Mouse (Mus musculus): ENCODE measurements around the gene Dcst2. TPM values are rescaled to one million over a fixed set of nuclear protein-coding genes. Genes with fewer than 3 reads are reported as not detected.

Gene Dcst2
- polyA plus RNA-seq, 1 experiment = not detected

DNA sequence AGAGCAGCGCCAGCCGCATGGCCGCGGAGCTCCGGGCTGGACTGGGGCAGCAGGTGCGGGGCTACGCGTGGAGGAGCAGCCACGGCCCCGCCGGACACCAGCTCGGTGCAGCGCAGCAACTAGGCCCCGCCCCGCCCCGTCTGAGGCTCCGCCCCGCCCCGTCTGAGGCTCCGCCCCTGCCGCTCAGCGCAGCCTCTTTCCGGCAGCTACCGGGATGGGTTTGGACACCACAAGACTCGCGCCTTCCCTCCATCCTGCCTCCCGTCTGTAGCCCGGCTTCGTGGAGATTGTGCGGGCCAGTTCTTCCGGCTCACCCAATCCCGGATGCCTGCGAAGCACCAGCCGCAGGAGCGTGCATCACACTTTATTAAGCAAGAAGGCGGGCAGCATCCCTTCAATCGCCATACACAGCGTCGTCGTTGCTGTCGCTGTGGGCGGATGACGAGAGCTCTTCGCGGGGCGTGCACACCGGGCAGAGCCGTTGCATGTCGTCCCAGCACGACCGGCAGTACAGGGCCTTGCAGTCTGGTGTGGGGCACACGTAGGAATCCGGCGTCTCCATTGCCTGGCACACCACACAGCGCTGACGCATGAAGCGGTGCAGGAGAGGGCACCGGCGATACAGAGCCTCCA is 11.8 kb upstream of the Dcst2 start, which contains the start of gene Adam15:
TSS of gene Adam15 (minus strand) at position 128 of the 633 bp plus-strand sequence.
- Histone ChIP-seq H3K36me3 (ENCODE audit: control insufficient read depth) (no peaks in the 10 kb centered on the region), H3K4me3 (replicated peaks) (peak within 1 kb of the TSS; percentile 53), H3K9me3 (ENCODE audit: control insufficient read depth, low read length) (no peaks in the 10 kb centered on the region), H3K4me1 (ENCODE audit: control insufficient read depth) (peaks cover 19% of the 10 kb centered on the region), H3K27me3 (ENCODE audit: control insufficient read depth) (peaks cover 68% of the 10 kb centered on the region)
- no peak for TF ChIP-seq GATA1 (IDR thresholded peaks at IDR 0.05; ENCODE audit: low read length)
- no peak for TF ChIP-seq TAL1 (IDR thresholded peaks at IDR 0.05; ENCODE audit: low read length)

DNA sequence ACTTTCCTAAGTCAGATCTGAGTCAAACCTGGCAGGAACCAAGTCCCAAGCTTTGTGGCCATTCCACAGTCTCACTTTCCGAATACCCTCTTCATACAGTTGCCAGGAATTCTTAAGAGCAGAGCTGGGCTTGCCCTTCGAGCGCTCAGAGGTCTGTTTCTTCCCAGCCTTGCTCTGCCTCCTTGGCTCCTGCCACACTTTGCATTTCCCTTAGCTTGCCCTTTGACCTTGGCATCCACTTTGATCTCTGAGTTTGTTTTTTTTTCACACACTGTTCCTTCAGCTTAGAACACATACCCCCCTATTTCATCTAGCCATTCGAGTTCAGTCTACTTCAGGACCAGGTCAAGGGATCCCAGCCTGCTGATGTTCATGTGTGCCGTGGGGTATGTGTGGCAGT is 10.5 kb upstream of the Dcst2 start:
- no peak for TF ChIP-seq TAL1 (IDR thresholded peaks at IDR 0.05; ENCODE audit: low read length)
- TF ChIP-seq GATA1 (IDR thresholded peaks at IDR 0.05; ENCODE audit: low read length) = no peak
- Histone ChIP-seq H3K4me3 (replicated peaks) (no peak overlapping the region), H3K27me3 (ENCODE audit: control insufficient read depth) (peaks cover 70% of the 10 kb centered on the region)

DNA sequence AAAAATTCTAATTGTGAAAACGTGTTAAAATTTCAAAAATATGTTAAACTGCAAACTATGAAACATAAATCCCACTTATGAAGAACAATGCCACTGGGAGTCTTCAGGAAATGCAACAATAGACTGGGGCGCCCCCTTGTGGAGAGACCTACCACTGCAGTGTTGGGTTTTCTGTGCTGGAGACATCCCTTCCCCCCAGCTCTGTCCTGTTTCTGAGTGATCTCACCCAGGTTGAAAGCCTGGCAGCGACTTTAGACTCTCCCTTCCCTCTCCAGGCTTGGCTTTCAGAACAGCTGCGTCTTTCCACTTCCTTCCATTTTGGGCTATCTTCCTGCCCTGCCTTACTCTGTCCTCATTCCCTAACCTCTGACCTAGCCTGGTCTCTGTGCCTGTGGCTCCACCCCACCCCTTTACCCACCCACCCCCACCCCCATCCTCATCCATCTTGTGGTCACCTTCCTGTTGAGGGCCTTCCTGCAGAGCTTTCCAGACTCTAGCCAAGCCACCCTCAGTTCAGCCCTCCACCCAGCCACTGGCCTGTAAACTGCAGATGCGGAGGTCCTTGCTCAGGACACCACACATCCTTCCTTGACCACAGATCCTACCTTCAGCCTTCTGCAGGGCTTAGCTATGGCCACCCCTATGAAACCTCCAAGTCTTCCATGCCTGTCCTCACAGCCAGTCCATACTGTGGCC is 6.8 kb upstream of the Dcst2 start:
- H3K4me1 ChIP-seq (ENCODE audit: control insufficient read depth) = peaks cover 9% of the 10 kb centered on the region
- H3K27me3 ChIP-seq (ENCODE audit: control insufficient read depth) = peaks cover 39% of the 10 kb centered on the region
- no peak overlapping the region for H3K4me3 ChIP-seq (replicated peaks)
- H3K9me3 ChIP-seq (ENCODE audit: control insufficient read depth, low read length) = no peaks in the 10 kb centered on the region
- no peak for TF ChIP-seq GATA1 (IDR thresholded peaks at IDR 0.05; ENCODE audit: low read length)
- no peak for TF ChIP-seq TAL1 (IDR thresholded peaks at IDR 0.05; ENCODE audit: low read length)
- no peaks in the 10 kb centered on the region for H3K36me3 ChIP-seq (ENCODE audit: control insufficient read depth)

More for the DNA sequence above, 10.5 kb upstream of the Dcst2 start:
- H3K36me3 ChIP-seq (ENCODE audit: control insufficient read depth) = no peaks in the 10 kb centered on the region
- H3K9me3 ChIP-seq (ENCODE audit: control insufficient read depth, low read length) = no peaks in the 10 kb centered on the region
- H3K4me1 ChIP-seq (ENCODE audit: control insufficient read depth) = peaks cover 19% of the 10 kb centered on the region

DNA sequence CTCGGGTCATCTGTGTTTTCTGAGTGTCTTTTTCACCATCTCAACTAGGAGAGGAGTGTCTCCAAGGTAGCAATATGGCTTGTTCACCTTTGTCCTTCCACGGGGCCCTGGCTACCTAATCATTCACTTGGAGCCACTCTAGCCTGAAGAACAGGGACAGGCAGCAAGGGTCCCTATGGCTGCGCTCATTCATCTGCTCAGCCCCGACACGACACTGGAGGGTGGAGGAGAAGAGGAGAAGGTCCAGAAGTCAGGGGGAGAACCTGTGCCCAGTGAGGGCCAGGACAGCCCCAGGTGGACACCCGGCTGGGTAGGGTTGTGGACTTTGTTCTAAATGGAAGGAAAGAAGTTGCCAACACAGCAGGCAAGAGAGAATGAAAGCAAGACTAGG is 6.3 kb upstream of the Dcst2 start:
- Histone ChIP-seq H3K9me3 (ENCODE audit: control insufficient read depth, low read length) (no peaks in the 10 kb centered on the region), H3K27me3 (ENCODE audit: control insufficient read depth) (peaks cover 35% of the 10 kb centered on the region), H3K36me3 (ENCODE audit: control insufficient read depth) (no peaks in the 10 kb centered on the region), H3K4me3 (replicated peaks) (no peak overlapping the region), H3K4me1 (ENCODE audit: control insufficient read depth) (peaks cover 4% of the 10 kb centered on the region)
- TF ChIP-seq GATA1 (IDR thresholded peaks at IDR 0.05; ENCODE audit: low read length) (no peak), TAL1 (IDR thresholded peaks at IDR 0.05; ENCODE audit: low read length) (no peak)

DNA sequence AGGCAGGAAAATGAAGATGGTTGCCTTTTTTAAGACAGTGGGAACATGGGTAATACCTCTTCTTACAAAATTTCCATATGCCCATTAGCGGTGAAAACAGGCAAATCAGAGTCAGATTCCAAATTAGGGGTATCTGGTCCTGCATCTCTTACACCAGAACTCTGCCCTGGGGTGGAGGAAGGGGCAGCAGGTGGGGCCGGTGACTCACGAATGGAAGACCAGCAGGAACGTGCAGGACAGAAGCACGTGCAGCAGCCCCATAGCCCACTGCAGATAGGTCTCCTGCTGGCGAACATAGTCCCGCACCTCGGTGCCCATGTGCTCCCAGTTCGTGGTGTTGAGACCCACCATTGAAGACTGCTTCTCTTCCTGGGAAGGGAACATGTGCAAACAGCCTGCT is 5.7 kb upstream of the Dcst2 start:
- Histone ChIP-seq H3K4me3 (replicated peaks) (no peak overlapping the region), H3K36me3 (ENCODE audit: control insufficient read depth) (no peaks in the 10 kb centered on the region), H3K9me3 (ENCODE audit: control insufficient read depth, low read length) (no peaks in the 10 kb centered on the region), H3K4me1 (ENCODE audit: control insufficient read depth) (peaks cover 4% of the 10 kb centered on the region), H3K27me3 (ENCODE audit: control insufficient read depth) (peaks cover 33% of the 10 kb centered on the region)
- no peak for TF ChIP-seq TAL1 (IDR thresholded peaks at IDR 0.05; ENCODE audit: low read length)
- no peak for TF ChIP-seq GATA1 (IDR thresholded peaks at IDR 0.05; ENCODE audit: low read length)

DNA sequence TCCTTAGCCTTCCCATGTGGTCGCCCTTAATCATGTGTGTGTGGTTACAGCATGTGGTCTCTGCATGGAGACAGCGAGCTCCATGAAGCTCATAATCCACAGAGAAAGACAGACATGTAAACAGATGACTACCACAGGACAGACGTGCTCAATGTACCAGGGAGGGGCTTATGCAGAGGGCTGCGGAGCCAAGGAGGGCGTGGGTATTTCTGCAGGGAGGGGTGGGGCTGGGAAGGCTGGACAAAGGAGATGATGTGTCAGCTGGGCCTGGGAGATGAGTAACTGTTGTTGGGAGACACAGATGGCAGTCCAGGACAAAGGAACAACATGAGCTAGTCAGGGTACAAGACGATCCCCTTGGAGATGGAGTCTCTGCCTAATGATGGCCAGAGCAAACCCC is 2.1 kb upstream of the Dcst2 start:
- no peak for TF ChIP-seq TAL1 (IDR thresholded peaks at IDR 0.05; ENCODE audit: low read length)
- TF ChIP-seq GATA1 (IDR thresholded peaks at IDR 0.05; ENCODE audit: low read length) = no peak
- Histone ChIP-seq H3K27me3 (ENCODE audit: control insufficient read depth) (peaks cover 5% of the 10 kb centered on the region), H3K36me3 (ENCODE audit: control insufficient read depth) (no peaks in the 10 kb centered on the region)

DNA sequence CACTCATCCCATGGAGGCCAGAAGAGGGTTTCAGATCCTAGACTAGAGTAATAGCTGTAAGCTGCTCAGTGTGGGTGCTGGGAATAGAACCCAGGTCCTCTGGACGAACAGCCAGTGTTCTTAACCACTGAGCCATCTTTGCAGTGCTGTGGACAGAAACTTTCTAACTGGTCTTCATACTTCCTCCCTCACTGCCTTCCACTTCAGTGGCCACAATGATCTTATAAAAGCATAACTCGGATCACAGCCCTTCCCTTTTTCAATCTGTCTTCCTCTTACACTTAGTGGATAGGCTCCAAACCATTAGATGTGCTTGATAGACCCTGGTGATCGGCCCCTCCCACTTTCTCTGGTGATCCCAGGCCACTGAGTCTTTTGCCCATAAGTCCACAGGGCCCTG is 1.5 kb upstream of the Dcst2 start:
- Histone ChIP-seq H3K36me3 (ENCODE audit: control insufficient read depth) (no peaks in the 10 kb centered on the region), H3K27me3 (ENCODE audit: control insufficient read depth) (peaks cover 5% of the 10 kb centered on the region), H3K4me1 (ENCODE audit: control insufficient read depth) (no peaks in the 10 kb centered on the region), H3K9me3 (ENCODE audit: control insufficient read depth, low read length) (no peaks in the 10 kb centered on the region), H3K4me3 (replicated peaks) (no peak overlapping the region)
- TF ChIP-seq TAL1 (IDR thresholded peaks at IDR 0.05; ENCODE audit: low read length) = no peak
- TF ChIP-seq GATA1 (IDR thresholded peaks at IDR 0.05; ENCODE audit: low read length) = no peak

More for the DNA sequence above, 2.1 kb upstream of the Dcst2 start:
- H3K4me1 ChIP-seq (ENCODE audit: control insufficient read depth) = no peaks in the 10 kb centered on the region
- no peaks in the 10 kb centered on the region for H3K9me3 ChIP-seq (ENCODE audit: control insufficient read depth, low read length)
- no peak overlapping the region for H3K4me3 ChIP-seq (replicated peaks)

DNA sequence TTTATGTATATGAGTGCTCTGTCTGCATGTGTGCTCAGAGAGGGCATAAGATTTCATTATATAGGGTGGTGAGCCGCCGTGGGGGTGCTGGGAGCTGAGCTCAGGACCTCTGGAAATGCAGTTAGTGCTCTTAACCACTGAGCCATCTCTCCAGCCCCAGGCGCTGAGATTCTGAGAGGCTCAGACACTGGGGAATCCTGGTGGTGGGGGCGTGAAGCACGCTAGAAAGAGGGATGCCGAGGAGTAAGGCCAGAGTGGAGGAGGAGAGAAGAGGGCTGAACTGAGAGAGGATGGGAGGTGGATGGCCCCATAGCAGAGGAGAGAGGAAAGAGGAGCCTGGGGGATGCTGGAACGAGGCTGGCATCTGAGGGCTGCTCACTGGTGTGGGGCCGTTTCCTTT is 2.9 kb downstream of the Dcst2 start:
- H3K27me3 ChIP-seq (ENCODE audit: control insufficient read depth) = peaks cover 2% of the 10 kb centered on the region; the same call in 1 of the 2 replicates
- no peaks in the 10 kb centered on the region for H3K4me1 ChIP-seq (ENCODE audit: control insufficient read depth)
- H3K4me3 ChIP-seq (replicated peaks) = no peak overlapping the region
- H3K9me3 ChIP-seq (ENCODE audit: control insufficient read depth, low read length) = no peaks in the 10 kb centered on the region
- no peaks in the 10 kb centered on the region for H3K36me3 ChIP-seq (ENCODE audit: control insufficient read depth)
- no peak for TF ChIP-seq GATA1 (IDR thresholded peaks at IDR 0.05; ENCODE audit: low read length)
- no peak for TF ChIP-seq TAL1 (IDR thresholded peaks at IDR 0.05; ENCODE audit: low read length)

DNA sequence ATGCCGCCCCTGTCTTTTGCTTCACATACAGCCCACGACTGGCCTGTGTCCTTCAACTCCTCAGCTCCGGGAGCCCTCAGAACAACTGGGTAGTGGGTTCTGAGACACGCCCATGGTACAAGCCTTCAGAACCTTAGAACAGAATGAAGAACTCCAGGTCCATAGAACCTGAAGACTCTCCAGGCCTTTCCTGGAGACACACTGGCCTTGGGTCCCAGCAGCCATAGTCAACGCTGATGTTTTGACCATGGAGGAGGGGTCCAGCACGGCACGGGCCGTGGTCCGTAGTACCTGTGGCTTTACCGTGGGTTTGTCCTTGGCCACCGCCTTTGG is 3.3 kb downstream of the Dcst2 start, which contains the start of gene Dcst1:
TSS of gene Dcst1 (minus strand) at position 101 of the 333 bp plus-strand sequence.
- no peak for TF ChIP-seq TAL1 (IDR thresholded peaks at IDR 0.05; ENCODE audit: low read length)
- no peak for TF ChIP-seq GATA1 (IDR thresholded peaks at IDR 0.05; ENCODE audit: low read length)
- Histone ChIP-seq H3K4me3 (replicated peaks) (no peak within 1 kb of the TSS), H3K9me3 (ENCODE audit: control insufficient read depth, low read length) (no peaks in the 10 kb centered on the region), H3K36me3 (ENCODE audit: control insufficient read depth) (no peaks in the 10 kb centered on the region), H3K27me3 (ENCODE audit: control insufficient read depth) (peaks cover 2% of the 10 kb centered on the region; the same call in 1 of the 2 replicates), H3K4me1 (ENCODE audit: control insufficient read depth) (no peaks in the 10 kb centered on the region)
